Mouse (Mus musculus) lung, postnatal 4 days (tissue): ENCODE measurements around the gene Rpl12.

Experiments
- DNase-seq, 2 experiments: peaks; one replicate each; pipeline ENCODE4 v3.0.0; 2021

The Rpl12 gene

GRCm38 (mm10) chr2:32947454-32947853 is 13.9 kb upstream of the Rpl12 start:
- no peak for DNase-seq

DNA sequence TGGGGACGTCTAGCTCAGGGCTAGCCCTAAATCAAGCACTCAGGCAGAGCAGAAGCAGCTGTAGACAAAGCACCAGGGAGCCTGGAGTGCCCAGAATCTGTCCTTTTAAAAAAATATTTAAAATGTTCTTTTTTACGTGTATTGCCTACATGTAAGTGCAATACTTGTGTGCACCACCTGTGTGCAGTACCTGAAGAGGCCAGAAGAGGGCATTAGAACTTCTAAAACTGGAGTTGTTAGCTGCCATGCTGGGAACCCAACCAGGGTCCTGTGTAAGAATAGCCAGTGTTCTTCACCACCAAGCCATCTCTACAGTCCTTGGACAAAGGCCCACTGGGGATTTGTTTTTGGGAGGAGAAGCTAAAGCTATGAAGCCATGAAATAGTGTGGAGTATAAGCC is 6.8 kb upstream of the Rpl12 start:
- DNase-seq = no peak

GRCm38 (mm10) chr2:32957344-32957743 is 4.0 kb upstream of the Rpl12 start:
- peak in 1 of 2 experiments; percentile 35 for DNase-seq

DNA sequence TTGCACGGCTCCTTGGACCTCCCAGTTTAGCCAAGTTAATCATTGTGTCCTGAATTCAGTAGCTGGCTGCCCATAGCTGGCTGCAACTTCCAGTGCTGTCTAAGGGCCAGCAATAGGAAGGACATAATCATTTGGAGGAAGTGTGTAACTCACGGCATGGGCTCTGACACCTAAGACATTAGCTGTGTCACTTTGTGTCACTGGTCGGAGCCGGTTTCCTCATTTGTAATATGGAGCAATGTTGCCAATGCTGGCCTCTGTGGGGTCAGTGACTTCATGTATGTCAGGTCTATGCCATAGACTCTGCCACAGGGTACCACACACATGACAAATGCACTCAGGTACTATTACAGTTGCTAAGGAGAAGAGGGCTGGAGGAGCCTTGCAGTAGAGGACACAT is 1.1 kb upstream of the Rpl12 start:
- no peak for DNase-seq

DNA sequence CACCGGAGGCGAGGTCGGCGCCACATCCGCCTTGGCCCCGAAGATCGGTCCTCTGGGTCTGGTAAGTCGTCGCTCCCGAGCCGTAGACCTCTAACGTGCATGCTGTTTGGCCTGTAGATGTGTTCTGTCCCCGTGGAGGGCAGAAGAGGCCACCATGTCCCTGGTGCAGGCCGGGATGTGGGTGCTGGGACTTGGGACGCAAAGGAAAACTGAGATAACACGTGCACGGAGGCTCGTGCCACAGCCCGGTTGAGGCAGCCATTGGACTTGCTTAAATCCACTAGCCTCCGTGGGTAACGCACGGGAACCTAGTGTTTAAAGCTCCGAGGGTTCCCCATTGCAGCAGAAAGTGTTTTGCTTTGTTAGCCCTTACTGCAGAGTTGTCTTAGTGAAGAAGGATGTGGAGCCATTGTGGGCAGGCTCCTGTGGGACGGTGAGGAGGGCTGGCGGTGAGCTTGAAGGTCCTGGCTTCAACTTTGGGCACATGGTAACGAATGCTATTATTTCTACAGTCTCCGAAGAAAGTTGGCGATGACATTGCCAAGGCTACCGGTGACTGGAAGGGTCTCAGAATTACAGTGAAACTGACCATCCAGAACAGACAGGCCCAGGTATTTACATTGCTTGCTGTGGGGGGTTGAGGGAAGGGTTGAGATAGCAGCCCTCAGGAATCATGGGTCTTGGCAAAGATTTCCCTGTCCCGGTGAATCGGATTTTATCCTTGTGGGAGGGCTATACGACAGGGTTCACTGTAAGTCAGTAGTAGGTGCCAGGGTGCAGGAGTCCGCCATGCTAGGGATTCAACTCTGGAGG is 909 bp downstream of the Rpl12 start:
- no peak for DNase-seq

DNA sequence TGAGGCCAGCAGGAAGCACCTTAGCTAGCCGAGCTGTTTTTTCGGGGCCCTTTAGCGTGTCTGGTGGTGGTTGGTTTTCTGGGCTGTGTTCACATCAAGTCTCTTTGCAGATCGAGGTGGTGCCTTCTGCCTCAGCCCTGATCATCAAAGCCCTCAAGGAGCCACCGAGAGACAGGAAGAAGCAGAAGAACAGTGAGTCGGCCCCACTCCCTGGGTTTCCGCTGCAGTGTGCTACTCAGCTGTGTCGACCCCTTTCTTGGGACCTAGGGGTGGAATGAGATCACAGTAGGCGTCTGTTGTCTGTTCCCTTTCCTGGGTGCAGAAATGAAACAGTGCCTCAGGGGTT is 1.5 kb downstream of the Rpl12 start:
- no peak for DNase-seq

- DNase-seq = no peak
Measured at GRCm38 (mm10) chr2:32963544-32963943, 2.2 kb downstream of the Rpl12 start.

DNA sequence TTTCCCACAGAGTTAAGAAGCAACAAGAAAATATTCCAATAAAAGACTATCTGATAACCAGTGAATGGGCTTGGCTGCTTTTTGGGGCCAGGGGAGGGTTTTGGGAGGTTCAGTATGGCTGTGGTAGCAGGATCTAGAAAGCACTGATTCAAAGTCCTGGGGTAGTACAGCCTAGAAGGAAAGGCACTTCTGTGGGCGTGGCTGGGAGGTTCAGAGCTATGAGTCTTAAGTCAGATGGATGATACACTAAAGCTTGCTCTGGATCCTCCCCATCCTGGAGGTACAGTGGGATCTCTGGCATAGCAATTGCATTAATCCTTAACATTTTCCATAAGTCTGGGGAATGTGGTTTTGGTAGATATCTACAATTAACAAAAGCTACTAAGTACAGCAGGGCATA is 2.6 kb downstream of the Rpl12 start:
- DNase-seq = no peak

- no peak for DNase-seq
Measured at GRCm38 (mm10) chr2:32964659-32965457, 3.5 kb downstream of the Rpl12 start.

DNA sequence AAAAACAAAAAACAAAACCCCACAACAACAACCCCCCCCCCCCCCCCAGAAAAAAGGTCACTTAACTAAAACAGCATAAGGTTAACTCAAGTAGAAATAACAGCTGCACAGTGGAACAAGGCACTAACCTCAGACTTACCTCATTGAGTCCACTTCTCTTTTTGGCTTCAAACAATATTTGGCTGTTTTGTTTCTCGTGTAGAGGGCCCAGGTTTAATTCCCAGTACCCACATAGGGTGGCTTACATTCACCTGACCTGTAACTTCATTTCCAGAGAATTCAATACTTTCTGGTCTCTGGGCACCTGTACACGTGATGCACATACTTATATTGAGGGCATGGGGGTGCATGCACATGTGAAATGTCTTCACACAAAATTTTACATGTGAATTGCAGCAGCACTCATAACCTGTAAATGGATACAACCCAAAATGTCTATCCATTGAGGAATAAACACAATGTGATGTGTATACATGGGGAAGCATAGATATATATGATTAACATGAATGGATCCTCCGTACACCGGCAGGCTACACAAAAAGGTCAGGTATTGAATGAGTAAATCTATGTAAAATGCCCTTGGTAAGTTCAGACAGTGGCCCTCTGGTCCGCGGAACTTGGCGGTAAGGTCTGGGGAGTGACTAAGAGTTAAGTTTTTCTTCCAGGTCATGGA is 4.3 kb downstream of the Rpl12 start:
- no peak for DNase-seq

GRCm38 (mm10) chr2:32966184-32966688 is 4.9 kb downstream of the Rpl12 start:
- no peak for DNase-seq

DNA sequence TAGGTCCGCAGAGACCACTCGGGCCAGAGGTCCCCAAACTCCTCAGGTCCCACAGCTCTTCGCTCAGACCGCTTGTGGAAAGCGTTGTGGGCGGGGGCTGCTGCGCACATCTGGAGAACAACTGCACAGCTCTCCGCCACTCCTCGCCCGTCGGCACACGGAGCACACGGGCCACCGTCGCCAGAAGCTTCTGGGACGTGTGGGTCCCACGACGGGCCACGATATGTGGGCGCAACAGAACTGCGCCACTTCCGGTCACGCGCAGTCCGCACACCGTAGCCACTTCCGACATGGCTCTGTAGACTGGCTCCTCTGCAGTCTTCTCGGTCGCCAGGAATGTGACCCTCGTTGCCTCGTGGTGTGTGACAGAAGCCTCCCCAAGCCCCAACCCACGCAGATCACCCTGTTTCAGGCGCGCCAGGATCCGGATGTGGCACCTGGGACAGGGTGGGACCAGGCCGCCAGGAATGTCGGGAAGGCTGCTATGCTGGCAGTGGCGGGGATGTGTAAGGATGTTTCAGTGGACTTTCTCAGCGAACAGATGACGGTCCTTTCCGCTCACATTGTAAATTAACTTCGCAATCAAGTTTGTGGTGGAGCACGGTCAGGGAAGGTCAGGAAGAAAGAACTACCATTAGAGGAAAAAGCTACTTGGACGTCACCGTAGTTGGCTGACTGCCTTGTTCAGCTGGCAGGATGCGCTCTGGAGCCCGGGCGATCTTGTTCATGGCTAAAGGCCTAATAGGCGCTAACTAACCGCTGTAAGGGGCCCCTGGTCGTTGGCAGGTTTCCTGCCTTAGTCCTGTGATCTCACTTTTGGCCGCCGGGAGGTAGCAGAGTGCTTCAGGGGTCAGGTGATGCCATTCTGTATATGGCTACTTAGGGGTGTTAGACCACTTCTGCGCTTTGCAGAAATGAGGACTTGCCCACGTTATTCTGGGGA is 5.6 kb downstream of the Rpl12 start:
- DNase-seq = peak; percentile 89 to 93

DNA sequence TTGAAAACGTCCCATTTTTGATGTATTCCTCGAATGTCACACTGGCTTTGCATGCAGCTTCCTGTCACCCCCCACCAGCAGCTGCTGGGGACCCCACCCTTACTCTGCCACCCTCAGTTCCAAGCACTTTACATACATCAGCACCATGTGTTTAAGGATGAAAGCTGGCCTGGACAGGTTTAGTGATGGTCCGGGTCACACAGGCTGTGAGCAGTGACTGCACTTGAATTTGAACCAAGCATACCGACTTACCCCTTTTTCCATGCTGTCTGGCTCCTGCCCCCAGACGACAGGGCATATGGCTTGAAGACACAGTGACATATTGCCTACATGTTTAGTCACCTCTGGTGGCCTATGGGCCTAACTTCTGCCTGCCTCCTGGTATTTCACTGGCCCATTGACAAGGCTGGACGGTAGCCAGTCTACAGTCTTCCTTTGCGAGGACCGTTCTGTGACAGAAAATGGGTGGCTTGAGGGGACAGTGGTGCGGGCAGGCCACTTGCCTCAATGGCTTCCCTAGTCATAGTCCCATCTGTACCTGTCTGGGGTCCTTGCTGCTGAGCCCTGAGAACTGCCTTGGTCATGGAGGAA is 6.8 kb downstream of the Rpl12 start:
- no peak for DNase-seq

GRCm38 (mm10) chr2:32969326-32969725 is 8.0 kb downstream of the Rpl12 start:
- no peak for DNase-seq

DNA sequence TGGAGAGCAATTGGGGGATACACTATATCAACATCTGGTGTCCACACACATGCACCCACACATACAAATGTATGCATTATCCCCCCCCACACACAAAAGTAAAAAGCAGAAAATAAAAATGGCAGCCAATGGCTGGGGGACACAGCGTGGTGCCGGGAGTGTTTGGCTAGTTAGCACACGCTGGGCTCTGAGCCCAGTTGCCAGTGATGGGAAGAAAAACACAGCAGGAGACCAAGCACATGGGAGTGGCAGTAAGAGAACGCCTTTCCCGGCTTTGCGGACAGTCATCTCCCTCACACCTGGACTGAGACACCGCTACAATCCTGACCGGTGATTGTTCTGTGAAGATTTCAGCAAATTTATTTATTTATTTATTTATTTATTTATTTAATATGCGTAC is 9.9 kb downstream of the Rpl12 start:
- DNase-seq = no peak

DNA sequence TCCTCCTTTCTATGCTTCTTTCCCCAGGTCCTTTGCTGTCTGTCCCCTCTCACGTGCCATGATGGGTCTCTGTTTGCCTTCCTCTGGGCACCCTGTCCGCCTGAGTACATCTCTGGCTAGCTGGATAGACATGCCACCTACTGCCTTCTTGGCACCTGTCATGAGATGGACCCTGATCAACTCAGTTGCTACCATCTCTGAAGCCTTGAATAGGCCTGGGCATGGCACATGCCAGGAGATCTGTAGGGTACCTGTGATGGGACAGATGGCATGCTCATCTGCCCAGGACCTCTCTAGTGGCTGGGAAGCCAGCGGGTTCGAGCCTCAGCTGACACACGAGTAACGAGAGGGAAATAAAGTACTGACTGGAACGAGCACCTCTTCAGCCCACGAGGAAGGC is 12.9 kb downstream of the Rpl12 start:
- DNase-seq = no peak

- no peak for DNase-seq
Measured at GRCm38 (mm10) chr2:32977114-32977513, 15.8 kb downstream of the Rpl12 start.

GRCm38 (mm10) chr2:32978675-32979074 is 17.3 kb downstream of the Rpl12 start:
- DNase-seq = no peak

GRCm38 (mm10) chr2:32979675-32980074 is 18.3 kb downstream of the Rpl12 start:
- no peak for DNase-seq

GRCm38 (mm10) chr2:32981281-32981680 is 19.9 kb downstream of the Rpl12 start:
- peak; percentile 34 to 44 for DNase-seq

DNA sequence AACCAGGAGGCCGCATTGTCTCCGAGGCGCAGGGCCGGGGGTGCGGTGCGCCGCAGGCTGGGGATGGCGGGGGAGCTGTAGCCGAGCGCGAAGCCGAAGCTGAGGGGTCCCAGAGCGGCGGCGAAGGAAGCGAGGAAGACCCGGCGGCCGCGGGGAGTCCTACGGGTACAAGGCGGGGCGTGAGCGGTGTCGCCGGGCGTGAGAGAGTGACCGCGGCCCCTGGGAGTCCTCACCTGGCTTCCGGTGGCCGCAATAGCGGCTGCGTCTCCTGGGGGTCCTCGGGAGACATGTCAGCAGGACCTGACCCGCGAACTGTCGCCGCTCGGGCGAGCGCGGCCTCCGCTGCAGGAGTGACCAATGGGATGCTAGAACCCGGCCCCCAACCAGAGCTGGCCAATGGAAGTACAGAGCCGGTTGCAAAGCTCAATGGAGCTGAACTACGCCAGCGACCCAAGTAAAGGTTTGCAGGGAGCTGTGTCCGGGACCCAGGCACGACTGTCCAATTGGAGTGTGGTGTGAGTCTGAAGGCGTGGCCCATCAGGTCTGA is 20.4 kb downstream of the Rpl12 start, which contains the start of gene Slc2a8:
Gene Slc2a8, minus strand, starts transcription at position 359 of the 547 bp plus-strand sequence.
- peak; percentile 91 to 94 for DNase-seq

DNA sequence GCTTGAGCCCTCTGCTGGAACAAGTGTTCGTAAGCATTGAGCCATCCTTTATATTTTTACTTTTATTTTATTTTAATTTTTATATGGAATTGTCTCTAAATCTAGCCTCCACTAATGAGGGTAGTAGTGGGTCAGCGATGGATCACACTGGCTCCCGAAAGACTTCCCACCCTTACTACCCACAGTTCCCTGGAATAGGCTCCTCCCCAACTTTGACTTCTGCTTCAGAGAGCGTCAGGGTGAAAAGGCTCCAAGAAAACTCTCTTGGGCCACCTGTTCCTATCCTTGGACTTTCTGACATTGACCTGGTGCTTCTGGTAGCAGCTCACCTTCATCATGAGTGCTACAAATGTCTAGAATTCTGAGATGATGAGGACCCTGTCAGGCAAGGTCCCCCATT is 21.3 kb downstream of the Rpl12 start:
- DNase-seq = no peak
